Mouse (Mus musculus) intestine, embryonic 14.5 days (tissue): ENCODE measurements around the gene Cox8c. TPM values are rescaled to one million over a fixed set of nuclear protein-coding genes. Genes with fewer than 3 reads are reported as not detected.

Experiments used
- ATAC-seq: fragments of 200-750 bp; cut with Nextera tagmentation; replicated peaks from 2 replicates; pipeline ENCODE4 v1.8.0; 2017; ENCODE audit warnings: low read depth, moderate number of reproducible peaks, moderate TSS enrichment, moderate library complexity; ENCODE audit not compliant: low FRiP score, low TSS enrichment
- DNase-seq: peaks from one replicate; pipeline ENCODE4 v3.0.0-alpha.2; 2018; ENCODE audit warnings: low spot score
- H3K27ac ChIP-seq: fragments of 300-500 bp; sonication (generic); 2 replicates; pipeline ENCODE4 v1.5.1; 2014; ENCODE audit warnings: low read depth, mild to moderate bottlenecking, control low read depth
- H3K27me3 ChIP-seq: fragments of 300-500 bp; sonication (generic); replicated peaks from 2 replicates; pipeline ENCODE4 v1.6.1; 2014; ENCODE audit warnings: low read length, control low read depth; ENCODE audit not compliant: control insufficient read depth, insufficient read depth
- H3K36me3 ChIP-seq: fragments of 300-500 bp; sonication (generic); 2 replicates; pipeline ENCODE4 v1.6.1; 2014; ENCODE audit warnings: low read length, control low read depth; ENCODE audit not compliant: control insufficient read depth, insufficient read depth
- H3K4me1 ChIP-seq: fragments of 300-500 bp; sonication (generic); replicated peaks from 2 replicates; pipeline ENCODE4 v1.6.1; 2014; ENCODE audit warnings: low read length, control low read depth, mixed read lengths; ENCODE audit not compliant: control insufficient read depth, insufficient read depth
- H3K4me2 ChIP-seq: fragments of 300-500 bp; sonication (generic); 2 replicates; pipeline ENCODE4 v1.6.1; 2014; ENCODE audit warnings: low read length
- H3K4me3 ChIP-seq: fragments of 300-500 bp; sonication (generic); 2 replicates; pipeline ENCODE4 v1.5.1; 2014; ENCODE audit warnings: low read depth, low read length, control low read depth, mixed read lengths
- H3K9ac ChIP-seq: fragments of 300-500 bp; sonication (generic); 2 replicates; pipeline ENCODE4 v1.6.1; 2014; ENCODE audit warnings: mild to moderate bottlenecking, low read length
- H3K9me3 ChIP-seq: fragments of 300-500 bp; sonication (generic); 2 replicates; pipeline ENCODE4 v1.6.1; 2016; ENCODE audit warnings: low read length, control low read depth; ENCODE audit not compliant: control insufficient read depth
- WGBS: fragments of 180-500 bp; shearing (Covaris S2); extraction: QIAGEN DNeasy Blood & Tissue Kit; methylation state at CpG from one replicate; pipeline ENCODE4 v1.1.7; 2014; 5-methylcytosine and 5-hydroxymethylcytosine counted together
- polyA plus RNA-seq: library from polyadenylated mRNA; unstranded; fragments of >200 nt; fragmentation: Nextera tagmentation; extraction: Ambion mirVana; gene quantifications from 2 replicates; pipeline ENCODE4 v1.2.1, GENCODE M21; 2014

Gene Cox8c
- polyA plus RNA-seq, 1 experiment from 2014 or later: not detected

- H3K4me1 ChIP-seq: no peaks in the 10 kb centered on the region
- no peaks in the 10 kb centered on the region for H3K36me3 ChIP-seq
- 65% methylated on average over 10 of the region's 10 CpGs for WGBS
- H3K4me2 ChIP-seq: no peak overlapping the region
- H3K9me3 ChIP-seq: no peaks in the 10 kb centered on the region
- DNase-seq: no peak
- H3K9ac ChIP-seq: no peak overlapping the region
- H3K4me3 ChIP-seq: no peak overlapping the region
- H3K27ac ChIP-seq: no peak overlapping the region
- no peaks in the 10 kb centered on the region for H3K27me3 ChIP-seq
- no peak for ATAC-seq
Observed at GRCm38 (mm10) chr12:102887366-102887765, 11.8 kb upstream of the Cox8c start.

GRCm38 (mm10) chr12:102888568-102888967, 10.5 kb upstream of the Cox8c start:
- Histone ChIP-seq H3K4me1 (no peaks in the 10 kb centered on the region), H3K27me3 (no peaks in the 10 kb centered on the region), H3K4me2 (no peak overlapping the region), H3K36me3 (no peaks in the 10 kb centered on the region), H3K9me3 (no peaks in the 10 kb centered on the region), H3K9ac (no peak overlapping the region), H3K4me3 (no peak overlapping the region), H3K27ac (no peak overlapping the region)
- 72% methylated on average over 5 of the region's 5 CpGs for WGBS
- ATAC-seq (no peak), DNase-seq (no peak)

- WGBS: 55% methylated on average over 3 of the region's 3 CpGs
- Histone ChIP-seq H3K36me3 (no peaks in the 10 kb centered on the region), H3K4me2 (no peak overlapping the region), H3K27ac (no peak overlapping the region), H3K9me3 (no peaks in the 10 kb centered on the region), H3K4me3 (no peak overlapping the region), H3K4me1 (no peaks in the 10 kb centered on the region), H3K27me3 (no peaks in the 10 kb centered on the region), H3K9ac (no peak overlapping the region)
- ATAC-seq (no peak), DNase-seq (no peak)
Observed at GRCm38 (mm10) chr12:102908191-102908590, 9.1 kb downstream of the Cox8c start.

- Histone ChIP-seq H3K36me3 (no peaks in the 10 kb centered on the region), H3K9me3 (no peaks in the 10 kb centered on the region), H3K4me1 (no peaks in the 10 kb centered on the region), H3K27ac (no peak overlapping the region), H3K9ac (no peak overlapping the region), H3K4me2 (no peak overlapping the region), H3K27me3 (no peaks in the 10 kb centered on the region), H3K4me3 (no peak overlapping the region)
- DNase-seq (no peak), ATAC-seq (no peak)
- WGBS: 32% methylated on average over 2 of the region's 2 CpGs
Observed at GRCm38 (mm10) chr12:102916073-102916472, 17.0 kb downstream of the Cox8c start.

GRCm38 (mm10) chr12:102929764-102930163, 30.6 kb downstream of the Cox8c start:
- H3K4me1 ChIP-seq: no peaks in the 10 kb centered on the region
- no peak overlapping the region for H3K27ac ChIP-seq
- DNase-seq (no peak), ATAC-seq (no peak)
- no peaks in the 10 kb centered on the region for H3K36me3 ChIP-seq
- no peak overlapping the region for H3K4me3 ChIP-seq
- no peak overlapping the region for H3K9ac ChIP-seq
- H3K27me3 ChIP-seq: no peaks in the 10 kb centered on the region
- 78% methylated on average over 4 of the region's 4 CpGs for WGBS
- no peaks in the 10 kb centered on the region for H3K9me3 ChIP-seq
- H3K4me2 ChIP-seq: no peak overlapping the region

- WGBS: 75% methylated on average over 1 of the region's 1 CpGs
- ATAC-seq: no peak
Observed at GRCm38 (mm10) chr12:102930335-102930734, 31.2 kb downstream of the Cox8c start.

GRCm38 (mm10) chr12:102930789-102931188, 31.7 kb downstream of the Cox8c start:
- WGBS: 78% methylated on average over 7 of the region's 7 CpGs
- Histone ChIP-seq H3K27ac (no peak overlapping the region), H3K4me2 (no peak overlapping the region), H3K27me3 (no peaks in the 10 kb centered on the region), H3K9ac (no peak overlapping the region), H3K36me3 (no peaks in the 10 kb centered on the region), H3K4me3 (no peak overlapping the region), H3K9me3 (no peaks in the 10 kb centered on the region), H3K4me1 (no peaks in the 10 kb centered on the region)
- DNase-seq: no peak
- ATAC-seq: no peak

More at GRCm38 (mm10) chr12:102930335-102930734, 31.2 kb downstream of the Cox8c start:
- Histone ChIP-seq H3K9me3 (no peaks in the 10 kb centered on the region), H3K4me3 (no peak overlapping the region), H3K36me3 (no peaks in the 10 kb centered on the region), H3K4me1 (no peaks in the 10 kb centered on the region), H3K27ac (no peak overlapping the region), H3K4me2 (no peak overlapping the region), H3K27me3 (no peaks in the 10 kb centered on the region), H3K9ac (no peak overlapping the region)
- no peak for DNase-seq

- no peaks in the 10 kb centered on the region for H3K4me1 ChIP-seq
- H3K4me2 ChIP-seq: no peak overlapping the region
- no peak overlapping the region for H3K4me3 ChIP-seq
- no peak overlapping the region for H3K9ac ChIP-seq
- WGBS: 25% methylated on average over 1 of the region's 1 CpGs
- H3K9me3 ChIP-seq: no peaks in the 10 kb centered on the region
- DNase-seq (no peak), ATAC-seq (no peak)
- no peaks in the 10 kb centered on the region for H3K36me3 ChIP-seq
- H3K27me3 ChIP-seq: no peaks in the 10 kb centered on the region
- no peak overlapping the region for H3K27ac ChIP-seq
Observed at GRCm38 (mm10) chr12:102935892-102936291, 36.8 kb downstream of the Cox8c start.

GRCm38 (mm10) chr12:102945571-102945970, 46.5 kb downstream of the Cox8c start:
- Histone ChIP-seq H3K4me3 (no peak overlapping the region), H3K27me3 (peaks cover 26% of the 10 kb centered on the region), H3K4me1 (peaks cover 5% of the 10 kb centered on the region; the same call in 1 of the 2 replicates), H3K9ac (no peak overlapping the region), H3K27ac (no peak overlapping the region), H3K36me3 (no peaks in the 10 kb centered on the region), H3K4me2 (no peak overlapping the region), H3K9me3 (no peaks in the 10 kb centered on the region)
- DNase-seq (no peak), ATAC-seq (no peak)
- 92% methylated on average over 1 of the region's 1 CpGs for WGBS
